Mouse (Mus musculus): ENCODE results near the gene Crtam. TPM values are rescaled to one million over a fixed set of nuclear protein-coding genes. Genes with fewer than 3 reads are reported as not detected.

Crtam gene
- polyA plus RNA-seq, 1 experiment from 2014 or later = not detected

GRCm38 (mm10) chr9:40983758-40984157, 20.7 kb downstream of the Crtam start:
- Histone ChIP-seq H3K27ac (no peak overlapping the region), H3K36me3 (ENCODE audit: inconsistent target) (no peaks in the 10 kb centered on the region), H3K4me3 (ENCODE audit: inconsistent target) (no peak overlapping the region), H3K79me2 (ENCODE audit: inconsistent target) (no peaks in the 10 kb centered on the region)
- WGBS (ENCODE audit: missing documents) = 87% methylated on average over 3 of the region's 3 CpGs

GRCm38 (mm10) chr9:40982480-40982879, 21.9 kb downstream of the Crtam start:
- 46% methylated on average over 6 of the region's 6 CpGs for WGBS (ENCODE audit: missing documents)
- H3K4me3 ChIP-seq (ENCODE audit: inconsistent target) = no peak overlapping the region
- no peaks in the 10 kb centered on the region for H3K79me2 ChIP-seq (ENCODE audit: inconsistent target)
- no peaks in the 10 kb centered on the region for H3K36me3 ChIP-seq (ENCODE audit: inconsistent target)
- no peak overlapping the region for H3K27ac ChIP-seq

- Histone ChIP-seq H3K4me3 (ENCODE audit: inconsistent target) (no peak overlapping the region), H3K79me2 (ENCODE audit: inconsistent target) (no peaks in the 10 kb centered on the region), H3K36me3 (ENCODE audit: inconsistent target) (no peaks in the 10 kb centered on the region), H3K27ac (no peak overlapping the region)
- WGBS (ENCODE audit: missing documents) = 74% methylated on average over 11 of the region's 11 CpGs
These were observed 30.2 kb downstream of the Crtam start for GRCm38 (mm10) chr9:40974042-40974801.

- Histone ChIP-seq H3K4me3 (ENCODE audit: inconsistent target) (no peak overlapping the region), H3K36me3 (ENCODE audit: inconsistent target) (no peaks in the 10 kb centered on the region), H3K27ac (no peak overlapping the region), H3K79me2 (ENCODE audit: inconsistent target) (no peaks in the 10 kb centered on the region)
- WGBS (ENCODE audit: missing documents) = 38% methylated on average over 7 of the region's 7 CpGs
These were observed 40.1 kb downstream of the Crtam start for GRCm38 (mm10) chr9:40964418-40964714.

GRCm38 (mm10) chr9:40963586-40964417, 40.6 kb downstream of the Crtam start, which contains the start of gene Jhy:
Gene Jhy (minus strand): TSS chr9:40964118.
- no peaks in the 10 kb centered on the region for H3K79me2 ChIP-seq (ENCODE audit: inconsistent target)
- no peaks in the 10 kb centered on the region for H3K36me3 ChIP-seq (ENCODE audit: inconsistent target)
- WGBS (ENCODE audit: missing documents) = 8% methylated on average over 28 of the region's 51 CpGs
- H3K4me3 ChIP-seq (ENCODE audit: inconsistent target) = no peak within 1 kb of the TSS
- no peak within 1 kb of the TSS for H3K27ac ChIP-seq

- H3K79me2 ChIP-seq (ENCODE audit: inconsistent target) = no peaks in the 10 kb centered on the region
- no peak overlapping the region for H3K4me3 ChIP-seq (ENCODE audit: inconsistent target)
- 94% methylated on average over 3 of the region's 3 CpGs for WGBS (ENCODE audit: missing documents)
- H3K36me3 ChIP-seq (ENCODE audit: inconsistent target) = no peaks in the 10 kb centered on the region
- no peak overlapping the region for H3K27ac ChIP-seq
These were observed 43.0 kb downstream of the Crtam start for GRCm38 (mm10) chr9:40961401-40961800.

- no peaks in the 10 kb centered on the region for H3K36me3 ChIP-seq (ENCODE audit: inconsistent target)
- 76% methylated on average over 18 of the region's 18 CpGs for WGBS (ENCODE audit: missing documents)
- H3K4me3 ChIP-seq (ENCODE audit: inconsistent target) = no peak overlapping the region
- no peak overlapping the region for H3K27ac ChIP-seq
- no peaks in the 10 kb centered on the region for H3K79me2 ChIP-seq (ENCODE audit: inconsistent target)
These were observed 55.3 kb downstream of the Crtam start for GRCm38 (mm10) chr9:40949039-40949615.

- Histone ChIP-seq H3K36me3 (ENCODE audit: inconsistent target) (no peaks in the 10 kb centered on the region), H3K4me3 (ENCODE audit: inconsistent target) (no peak overlapping the region), H3K27ac (no peak overlapping the region), H3K79me2 (ENCODE audit: inconsistent target) (no peaks in the 10 kb centered on the region)
- WGBS (ENCODE audit: missing documents) = 95% methylated on average over 6 of the region's 6 CpGs
These were observed 56.0 kb downstream of the Crtam start for GRCm38 (mm10) chr9:40948473-40948872.

GRCm38 (mm10) chr9:40947131-40947530, 57.3 kb downstream of the Crtam start:
- WGBS (ENCODE audit: missing documents) = 68% methylated on average over 4 of the region's 4 CpGs
- Histone ChIP-seq H3K4me3 (ENCODE audit: inconsistent target) (no peak overlapping the region), H3K36me3 (ENCODE audit: inconsistent target) (no peaks in the 10 kb centered on the region), H3K79me2 (ENCODE audit: inconsistent target) (no peaks in the 10 kb centered on the region), H3K27ac (no peak overlapping the region)

- Histone ChIP-seq H3K27ac (no peak overlapping the region), H3K79me2 (ENCODE audit: inconsistent target) (no peaks in the 10 kb centered on the region), H3K4me3 (ENCODE audit: inconsistent target) (no peak overlapping the region), H3K36me3 (ENCODE audit: inconsistent target) (no peaks in the 10 kb centered on the region)
- 61% methylated on average over 6 of the region's 7 CpGs for WGBS (ENCODE audit: missing documents)
These were observed 67.0 kb downstream of the Crtam start for GRCm38 (mm10) chr9:40937425-40937824.

GRCm38 (mm10) chr9:40933323-40933722, 71.1 kb downstream of the Crtam start:
- Histone ChIP-seq H3K79me2 (ENCODE audit: inconsistent target) (no peaks in the 10 kb centered on the region), H3K27ac (no peak overlapping the region), H3K36me3 (ENCODE audit: inconsistent target) (no peaks in the 10 kb centered on the region), H3K4me3 (ENCODE audit: inconsistent target) (no peak overlapping the region)
- 83% methylated on average over 3 of the region's 3 CpGs for WGBS (ENCODE audit: missing documents)

GRCm38 (mm10) chr9:40927351-40927980, 77.0 kb downstream of the Crtam start:
- 86% methylated on average over 17 of the region's 17 CpGs for WGBS (ENCODE audit: missing documents)
- Histone ChIP-seq H3K36me3 (ENCODE audit: inconsistent target) (no peaks in the 10 kb centered on the region), H3K27ac (no peak overlapping the region), H3K79me2 (ENCODE audit: inconsistent target) (no peaks in the 10 kb centered on the region), H3K4me3 (ENCODE audit: inconsistent target) (no peak overlapping the region)

Data from macrophage (primary cell).